Comparison of ENCODE assay signal across 40 mouse cellular contexts in the genomic region with DNA sequence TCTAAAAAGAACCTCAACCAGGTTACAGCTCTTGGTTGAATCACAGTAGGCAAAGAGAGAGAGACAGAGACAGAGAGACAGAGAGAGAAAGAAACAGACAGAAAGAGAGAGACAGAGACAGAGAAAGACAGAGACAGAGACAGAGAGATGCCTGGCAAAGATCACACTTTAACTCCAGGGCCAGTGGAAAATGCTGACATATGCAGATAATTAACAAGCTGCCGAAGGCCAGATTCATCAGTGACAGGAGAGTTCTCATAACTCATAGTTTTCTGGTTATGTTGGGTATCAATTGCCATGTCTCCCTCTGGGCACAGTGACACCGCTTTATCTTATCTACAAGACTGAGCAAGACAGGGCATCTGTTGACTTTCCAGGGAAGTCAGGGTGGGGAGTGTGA. TPM values are rescaled to one million over a fixed set of nuclear protein-coding genes. Genes with fewer than 3 reads are reported as not detected.
"Had no signal": no experiment of that assay in that cellular context is flagged by ENCODE, and none has a peak within 500 bp of the region (broad histone marks: within the 10 kb centered on the region; RNA-seq: fewer than 3 reads in every experiment).

No protein-coding gene starts in this region.

- H3K27ac ChIP-seq: gastrocnemius, adult 2 months; heart, embryonic 10.5 days; heart, embryonic 13.5 days; heart, embryonic 15.5 days; hindbrain, embryonic 13.5 days; hindbrain, embryonic 15.5 days; hindbrain, postnatal 0 days; kidney, embryonic 15.5 days; kidney, postnatal 0 days; limb, embryonic 12.5 days; liver, embryonic 12.5 days had no signal

- DNase-seq: gastrocnemius, adult 2 months; gastrocnemius, postnatal 10 days; gastrocnemius, postnatal 25 days; heart, adult 18-20 months; heart, postnatal 14 days; heart, postnatal 36 days; kidney, adult 11 months; kidney, adult 2 months; kidney, adult 9 months; kidney, postnatal 14 days; kidney, postnatal 36 days; layer of hippocampus, adult 9-11 months; layer of hippocampus, postnatal 36 days; left cerebral cortex, postnatal 4 days had no signal

- H3K4me1 ChIP-seq: heart, embryonic 10.5 days; heart, embryonic 13.5 days; heart, embryonic 15.5 days; hindbrain, embryonic 15.5 days; kidney, embryonic 15.5 days; limb, embryonic 12.5 days; liver, embryonic 12.5 days had no signal

- H3K27me3 ChIP-seq: heart, embryonic 15.5 days; kidney, embryonic 15.5 days; limb, embryonic 12.5 days had no signal

- H3K9me3 ChIP-seq: heart, embryonic 10.5 days; heart, embryonic 15.5 days; hindbrain, embryonic 13.5 days; hindbrain, embryonic 15.5 days; kidney, embryonic 15.5 days; liver, embryonic 12.5 days had no signal

- H3K4me3 ChIP-seq: gastrocnemius, adult 2 months; heart, embryonic 10.5 days; heart, embryonic 13.5 days; heart, embryonic 15.5 days; hindbrain, embryonic 13.5 days; hindbrain, embryonic 15.5 days; kidney, embryonic 15.5 days; limb, embryonic 12.5 days; liver, embryonic 12.5 days had no signal

- H3K9ac ChIP-seq: heart, embryonic 13.5 days; heart, embryonic 15.5 days; hindbrain, embryonic 13.5 days; hindbrain, embryonic 15.5 days; kidney, embryonic 15.5 days; limb, embryonic 12.5 days; liver, embryonic 12.5 days had no signal

- H3K36me3 ChIP-seq: heart, embryonic 10.5 days; heart, embryonic 13.5 days; heart, embryonic 15.5 days; hindbrain, embryonic 13.5 days; hindbrain, embryonic 15.5 days; kidney, embryonic 15.5 days; limb, embryonic 12.5 days; liver, embryonic 12.5 days had no signal

- H3K4me2 ChIP-seq: heart, embryonic 13.5 days; heart, embryonic 15.5 days; hindbrain, embryonic 13.5 days; hindbrain, embryonic 15.5 days; kidney, embryonic 15.5 days; limb, embryonic 12.5 days; liver, embryonic 12.5 days had no signal

- ATAC-seq: hindbrain, postnatal 0 days; intestine, embryonic 16.5 days; liver, embryonic 12.5 days had no signal

RNA-seq across cellular contexts. Expression of a gene that starts 12.7 kb away (rescaled TPM):
- total RNA-seq: gastrocnemius, adult 2 months; gastrocnemius, postnatal 25 days; heart, adult 18-20 months; heart, adult 8-10 months; heart, postnatal 14 days; heart, postnatal 36 days; hematopoietic stem cell, adult 5-6 weeks; hindbrain, postnatal 0 days; layer of hippocampus, adult 18-20 months; layer of hippocampus, adult 8-10 months; layer of hippocampus, postnatal 14 days; layer of hippocampus, postnatal 36 days; left cerebral cortex, adult 18-20 months; left cerebral cortex, adult 8-10 months; left cerebral cortex, postnatal 10 days; left cerebral cortex, postnatal 25 days; left cerebral cortex, postnatal 4 days; liver, adult 2 months had no signal
- polyA plus RNA-seq: frontal cortex, adult 2 months; heart, embryonic 10.5 days; hindbrain, embryonic 11.5 days; hindbrain, embryonic 13.5 days; hindbrain, postnatal 0 days; kidney, adult 2 months; large intestine, adult 2 months; liver, adult 2 months had no signal

RNA-seq across cellular contexts. Expression of a gene that starts 59.7 kb away (rescaled TPM):
- total RNA-seq: gastrocnemius, adult 2 months; gastrocnemius, postnatal 25 days; granulocyte monocyte progenitor cell, adult 5-6 weeks; heart, adult 18-20 months; heart, adult 8-10 months; heart, postnatal 14 days; heart, postnatal 36 days; hematopoietic stem cell, adult 5-6 weeks; hindbrain, postnatal 0 days; layer of hippocampus, adult 18-20 months; layer of hippocampus, adult 8-10 months; layer of hippocampus, postnatal 14 days; layer of hippocampus, postnatal 36 days; left cerebral cortex, adult 18-20 months; left cerebral cortex, adult 8-10 months; left cerebral cortex, postnatal 10 days; left cerebral cortex, postnatal 25 days; left cerebral cortex, postnatal 4 days; liver, adult 2 months had no signal
- polyA plus RNA-seq: frontal cortex, adult 2 months; heart, embryonic 10.5 days; heart, embryonic 13.5 days; hindbrain, embryonic 11.5 days; hindbrain, embryonic 13.5 days; intestine, embryonic 14.5 days; kidney, adult 2 months; large intestine, adult 2 months; limb, embryonic 12.5 days; liver, adult 2 months had no signal
